Mouse (Mus musculus) right cerebral cortex, postnatal 14 days (tissue): ENCODE data around the gene Il20rb.

Experiments used
- DNase-seq: peaks from one replicate; pipeline ENCODE4 v3.0.0; 2022

The Il20rb gene

DNA sequence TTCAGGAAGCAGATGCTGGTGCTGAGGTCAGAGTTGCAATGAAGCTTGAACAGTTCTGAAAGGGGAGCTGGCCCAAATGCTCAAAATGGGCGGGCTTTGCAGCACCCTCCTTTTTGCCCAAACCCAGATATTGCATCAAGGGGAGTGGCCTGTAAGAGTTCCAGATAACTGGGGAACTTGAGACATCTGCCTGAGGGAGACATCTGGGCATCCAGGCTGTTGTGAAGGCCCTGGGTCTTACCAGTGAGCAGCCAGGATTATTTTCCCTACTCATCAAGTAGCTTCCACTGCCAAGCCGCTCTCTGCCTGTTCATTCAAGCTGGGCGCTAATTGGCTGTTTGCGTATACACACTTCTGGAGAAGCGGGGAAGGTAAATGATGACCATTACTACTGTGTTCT is at the start of gene Il20rb:
TSS of gene Il20rb (minus strand) at position 358 of the 400 bp plus-strand sequence.
- DNase-seq, result no peak

- no peak for DNase-seq
Measured at GRCm38 (mm10) chr9:100535618-100536262, 49.2 kb upstream of the Il20rb start.

DNA sequence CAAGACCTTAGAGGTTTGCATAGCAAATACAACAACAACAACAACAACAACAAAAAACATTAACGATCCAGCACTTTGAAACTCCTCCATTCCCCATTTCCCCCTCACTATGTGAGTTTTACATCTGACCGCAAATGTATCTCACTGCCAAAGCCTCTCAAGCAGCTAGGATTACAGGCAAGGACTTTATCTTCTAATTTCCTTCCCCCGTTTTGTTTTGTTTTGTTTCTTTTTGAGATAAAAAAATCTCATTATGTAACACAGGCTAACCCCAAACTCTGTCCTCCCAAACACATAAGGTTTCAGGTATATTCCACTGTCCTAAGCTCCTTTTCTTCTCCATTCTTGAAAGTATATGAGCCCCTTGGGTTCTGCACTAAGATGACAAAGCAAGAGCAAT is 48.1 kb upstream of the Il20rb start:
- no peak for DNase-seq

GRCm38 (mm10) chr9:100532847-100533505 is 46.4 kb upstream of the Il20rb start:
- DNase-seq, result no peak

GRCm38 (mm10) chr9:100531296-100531695 is 44.7 kb upstream of the Il20rb start:
- DNase-seq, result no peak

- no peak for DNase-seq
Measured at GRCm38 (mm10) chr9:100525225-100525624, 38.6 kb upstream of the Il20rb start.

DNA sequence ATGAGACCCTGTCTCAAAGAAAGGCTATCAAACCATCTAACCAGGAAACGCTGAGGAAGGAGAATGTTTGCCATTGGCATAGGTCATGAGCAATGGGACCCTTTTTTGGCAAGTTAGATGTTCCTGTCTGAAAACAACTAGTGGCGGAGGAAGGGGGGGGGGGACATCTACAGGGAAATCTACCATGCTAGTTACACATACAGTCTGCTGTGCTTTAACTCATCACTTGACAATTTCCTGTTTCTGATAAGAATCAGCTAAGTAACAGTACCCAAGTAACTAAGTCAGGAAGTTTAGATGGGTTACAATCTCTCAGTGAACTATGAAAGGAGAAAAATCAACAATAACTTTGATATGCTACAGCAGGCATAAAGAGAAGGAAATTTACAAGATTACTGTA is 35.4 kb upstream of the Il20rb start:
- no peak for DNase-seq

DNA sequence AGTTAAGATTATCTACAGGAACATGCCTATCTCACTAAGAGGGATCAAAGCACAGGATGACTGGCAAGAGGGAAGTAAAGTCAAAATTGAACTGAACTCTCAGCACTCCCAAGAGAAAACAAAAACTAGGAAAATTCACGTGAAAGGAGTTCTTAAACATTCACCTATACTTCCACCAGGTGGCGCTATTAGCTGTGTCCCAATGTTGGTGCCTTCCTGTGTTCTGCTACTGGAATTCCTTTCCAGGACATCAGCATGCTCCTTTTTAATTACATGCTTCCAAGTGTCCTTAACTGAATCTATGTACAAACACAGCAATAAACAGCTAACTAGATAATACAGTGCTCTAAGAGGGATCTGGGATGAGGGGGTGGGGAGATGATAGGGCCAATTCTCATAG is 34.0 kb upstream of the Il20rb start:
- peak; percentile 23 for DNase-seq

DNA sequence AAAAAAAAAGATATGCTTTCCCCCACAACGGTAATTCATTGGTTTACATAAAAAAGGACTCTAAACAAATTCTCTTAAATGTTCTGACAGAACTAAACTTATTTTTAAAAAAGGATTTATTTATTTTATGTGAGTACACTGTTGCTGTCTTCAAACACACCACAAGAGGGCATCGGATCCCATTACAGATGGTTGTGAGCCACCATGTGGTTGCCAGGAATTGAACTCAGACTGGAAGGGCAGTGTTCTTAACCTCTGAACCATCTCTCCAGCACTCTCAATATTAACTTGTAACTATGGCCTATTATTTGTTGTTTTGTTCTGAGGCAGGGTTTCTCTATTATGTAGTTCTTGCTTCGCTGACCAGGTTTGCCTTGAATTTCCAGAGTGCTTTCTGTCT is 33.4 kb upstream of the Il20rb start:
- no peak for DNase-seq

DNA sequence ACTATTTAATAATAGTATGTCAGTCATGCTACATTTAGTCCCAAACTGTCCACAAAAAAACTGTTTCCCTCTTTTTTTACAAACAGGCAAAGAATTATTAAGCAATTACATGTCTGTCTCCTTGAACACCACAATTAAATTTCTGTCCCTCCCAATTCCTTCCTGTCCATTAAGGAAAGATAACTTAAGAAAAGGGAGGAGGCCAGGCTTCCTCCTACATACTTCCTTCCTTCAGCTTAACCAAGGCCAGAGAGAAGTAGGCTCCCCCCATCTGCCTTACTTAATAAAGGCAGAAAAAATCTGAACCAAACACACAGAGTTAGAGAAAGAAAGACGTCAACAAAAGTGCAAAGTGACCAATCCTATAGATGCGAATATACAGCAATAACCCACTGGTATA is 21.0 kb upstream of the Il20rb start:
- DNase-seq, result no peak

- no peak for DNase-seq
Measured at GRCm38 (mm10) chr9:100506652-100507051, 20.1 kb upstream of the Il20rb start.

DNA sequence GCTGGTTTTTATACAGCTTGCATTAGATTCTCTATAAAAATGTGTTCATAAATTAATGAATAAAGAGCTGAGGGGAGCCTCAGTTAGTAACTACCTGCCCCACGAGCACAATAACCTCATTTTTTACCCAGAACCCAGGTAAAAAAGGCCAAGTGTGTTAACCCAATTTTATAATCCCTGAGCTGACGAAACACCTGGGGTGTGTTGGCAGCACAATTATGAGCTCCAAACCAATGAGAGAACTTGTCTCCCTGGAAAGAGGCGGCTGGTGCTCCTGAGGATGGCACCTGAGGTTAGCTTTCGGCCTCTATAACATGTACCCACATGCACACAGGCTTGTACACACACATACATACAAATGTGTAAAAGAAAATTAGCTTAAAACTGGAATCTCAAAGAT is 18.9 kb upstream of the Il20rb start:
- no peak for DNase-seq

DNA sequence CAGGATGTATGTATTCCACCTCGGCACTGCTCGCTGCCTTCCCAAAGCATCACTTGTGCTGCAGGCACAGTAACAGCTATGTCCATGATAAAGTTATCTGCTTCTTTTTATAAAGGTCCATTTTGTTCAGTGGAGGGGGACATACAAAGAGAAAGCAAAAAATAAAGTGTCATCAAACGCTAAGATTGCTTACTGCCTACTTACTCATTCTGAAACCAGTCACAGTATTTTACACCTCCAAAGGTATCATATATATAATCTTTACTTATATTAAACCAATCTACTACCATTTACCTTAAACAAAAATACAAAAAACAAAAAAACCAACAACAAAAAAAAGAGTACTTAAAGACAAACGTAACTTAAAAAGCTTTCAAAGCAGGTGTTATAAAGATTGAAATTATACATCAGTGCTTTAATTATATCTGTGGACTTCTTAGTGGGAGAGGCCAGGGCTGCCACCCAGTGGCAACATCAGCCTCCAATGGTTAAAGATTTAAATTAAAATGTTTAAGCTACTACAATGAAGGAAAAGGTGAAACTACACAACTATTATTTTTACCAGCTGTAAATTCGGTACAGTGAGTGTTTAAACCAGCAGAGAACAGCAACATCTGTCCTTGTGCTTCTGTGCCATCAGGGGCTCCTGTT is 7.1 kb upstream of the Il20rb start:
- no peak for DNase-seq

DNA sequence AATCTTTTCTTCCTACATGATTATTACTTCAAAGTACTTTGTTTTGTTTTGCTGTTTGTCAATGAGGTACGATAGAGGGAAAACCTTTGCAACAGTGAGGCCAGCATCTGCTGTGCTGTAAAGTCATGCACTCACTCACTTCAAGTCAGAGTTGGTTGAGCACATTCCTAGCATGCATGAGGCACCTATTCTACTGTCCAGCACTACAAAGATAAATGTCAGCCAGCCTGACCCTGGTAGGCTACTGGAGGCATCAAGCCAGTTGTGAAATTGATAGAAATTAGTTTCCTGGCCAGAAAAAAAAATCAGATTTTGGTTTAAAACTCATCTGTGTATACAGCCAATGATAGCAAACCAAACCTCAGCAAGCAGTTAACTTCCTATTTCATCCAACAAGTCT is 4.8 kb upstream of the Il20rb start:
- no peak for DNase-seq

- DNase-seq, result no peak
Measured at GRCm38 (mm10) chr9:100488969-100489368, 2.4 kb upstream of the Il20rb start.

DNA sequence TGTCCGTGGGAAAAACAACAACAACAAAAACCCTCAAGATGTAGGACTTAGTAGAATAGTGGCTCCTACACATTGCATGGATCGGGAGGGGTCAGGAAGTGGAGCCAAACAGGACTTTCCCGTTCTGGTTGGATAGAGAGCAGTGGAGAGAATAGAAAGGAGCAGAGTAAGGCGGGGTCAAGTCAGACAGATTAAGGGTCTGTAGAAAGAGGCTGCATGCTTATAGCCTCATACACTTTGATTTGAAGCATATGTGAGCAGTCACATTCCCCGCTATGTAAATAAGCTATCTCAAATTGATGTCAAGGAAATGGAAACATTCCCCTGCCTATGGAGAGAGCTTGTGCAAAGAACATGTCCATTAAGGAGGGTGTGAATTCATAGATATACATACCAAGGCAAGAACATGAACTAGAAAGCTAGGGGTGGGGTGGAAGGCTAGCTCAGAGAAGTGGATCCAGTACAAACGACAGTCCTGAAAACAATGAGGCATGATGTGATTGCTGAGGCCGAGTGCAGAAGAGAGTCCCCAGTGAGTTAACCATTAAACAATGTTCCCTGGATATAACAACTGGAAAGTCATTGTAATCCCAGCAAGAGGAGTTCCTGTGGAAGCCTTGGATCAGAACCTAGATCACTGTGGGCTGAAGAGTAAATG is 1.6 kb upstream of the Il20rb start:
- DNase-seq, result no peak

DNA sequence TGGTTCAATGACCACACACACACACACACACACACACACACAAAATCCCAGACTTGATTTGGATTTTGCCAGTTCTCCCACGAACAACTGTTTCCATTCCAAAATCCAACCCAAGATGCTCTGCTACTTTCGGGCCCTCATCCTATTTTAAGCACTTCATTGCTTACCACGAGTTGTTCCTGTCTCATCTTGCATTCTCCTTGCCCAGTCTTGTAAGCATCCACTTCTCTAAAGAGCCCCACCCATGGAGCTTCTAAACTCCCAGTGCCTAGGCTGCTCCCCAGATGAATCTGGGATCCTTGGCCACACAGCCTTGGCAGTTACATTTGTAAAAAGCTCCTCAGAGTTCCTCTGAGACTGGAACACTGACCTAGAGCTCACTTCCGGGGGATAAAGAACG is 3.3 kb downstream of the Il20rb start:
- no peak for DNase-seq

DNA sequence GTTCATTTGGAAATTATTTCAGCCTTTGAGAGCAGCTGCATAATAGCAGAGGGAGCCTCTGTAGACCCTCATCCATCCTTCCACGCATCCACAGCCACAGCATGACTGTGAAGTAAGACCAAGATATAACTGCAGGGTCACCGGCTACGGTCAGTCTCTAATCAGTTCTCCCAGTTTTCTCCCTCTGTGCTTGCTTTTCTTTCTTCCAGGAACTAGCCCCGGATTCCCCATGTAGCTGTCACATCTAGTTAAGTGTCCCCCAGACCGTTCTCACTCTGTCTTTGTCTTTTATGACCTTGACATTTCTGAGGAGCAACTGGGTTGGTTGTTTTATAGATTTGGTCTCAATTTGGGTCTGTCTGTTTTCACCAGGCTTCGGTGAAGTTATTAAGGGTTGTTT is 5.0 kb downstream of the Il20rb start:
- DNase-seq, result no peak

- DNase-seq, result no peak
Measured at GRCm38 (mm10) chr9:100474056-100474455, 12.5 kb downstream of the Il20rb start.

- no peak for DNase-seq
Measured at GRCm38 (mm10) chr9:100473361-100473760, 13.2 kb downstream of the Il20rb start.

DNA sequence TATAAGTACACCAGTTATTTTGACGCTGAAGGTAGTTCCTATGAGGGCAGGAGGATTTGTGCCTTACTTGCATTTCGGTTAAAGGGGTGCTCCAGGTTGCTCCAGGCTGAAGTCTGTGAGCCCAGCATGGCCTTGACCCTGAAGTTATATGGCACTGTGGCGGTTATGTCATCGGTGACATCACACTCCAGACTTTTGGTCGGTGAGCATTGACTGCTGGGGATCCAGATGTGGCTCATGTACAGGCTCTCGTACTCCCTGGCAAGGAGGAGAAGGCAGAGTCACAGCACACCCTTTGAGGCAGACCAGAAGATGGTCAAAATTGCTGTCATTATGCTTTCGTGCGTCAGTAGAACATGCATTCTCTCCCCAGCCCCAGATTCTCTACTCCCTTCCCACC is 13.7 kb downstream of the Il20rb start:
- no peak for DNase-seq

GRCm38 (mm10) chr9:100471605-100471953 is 15.0 kb downstream of the Il20rb start:
- no peak for DNase-seq

GRCm38 (mm10) chr9:100470936-100471604 is 15.5 kb downstream of the Il20rb start:
- DNase-seq, result no peak
